Mouse (Mus musculus): Measurements from ENCODE around the gene Edn3. TPM values are rescaled to one million over a fixed set of nuclear protein-coding genes. Genes with fewer than 3 reads are reported as not detected.

Edn3 gene
- polyA plus RNA-seq (2014; fragmentation: Illumina TruSeq; extraction: RNeasy Lipid Tissue Mini Kit (QIAGEN cat#74804); ENCODE audit: low read depth, low replicate concordance), result 0.45 TPM

DNA sequence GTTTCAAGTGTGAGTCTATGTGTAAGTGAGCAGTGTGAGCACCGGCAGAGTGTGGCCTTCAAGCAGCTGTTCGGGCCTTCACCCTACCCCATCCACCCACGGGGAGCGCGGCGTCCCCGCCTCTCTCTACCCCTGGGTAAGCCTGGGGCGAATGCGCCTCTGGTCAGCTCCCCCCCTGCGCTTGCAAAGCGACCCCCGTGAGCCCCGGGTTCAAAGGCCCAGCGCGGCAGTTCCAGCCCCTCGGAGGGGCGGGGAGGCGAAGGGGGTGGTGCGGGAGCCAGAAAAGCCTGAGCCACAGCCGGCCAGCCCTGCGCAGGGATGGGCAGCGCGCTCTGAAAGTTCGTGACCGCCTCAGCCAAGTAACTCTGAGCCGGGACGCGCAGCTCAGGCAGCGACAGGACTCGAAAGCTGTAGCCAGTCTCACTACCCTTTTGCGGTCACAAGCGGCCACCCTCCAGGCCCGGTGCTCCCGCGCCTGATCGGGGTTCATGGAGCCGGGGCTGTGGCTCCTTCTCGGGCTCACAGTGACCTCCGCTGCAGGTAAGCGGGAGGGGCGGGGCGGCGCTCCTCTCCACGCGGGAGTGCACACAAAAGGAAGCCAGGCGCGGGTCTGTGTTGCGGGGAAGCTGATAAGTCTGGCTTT is at the start of gene Edn3:
Edn3 (plus strand) TSS at position 141 of the 643 bp plus-strand sequence.

Other genes starting within 250 kb of the Edn3 start
- not detected for gene Zfp831, start 117.1 kb upstream of the Edn3 start, polyA plus RNA-seq (2014; fragmentation: Illumina TruSeq; extraction: RNeasy Lipid Tissue Mini Kit (QIAGEN cat#74804); ENCODE audit: low read depth, low replicate concordance)
- not detected for gene Gm14444, start 249.6 kb downstream of the Edn3 start, polyA plus RNA-seq (2014; fragmentation: Illumina TruSeq; extraction: RNeasy Lipid Tissue Mini Kit (QIAGEN cat#74804); ENCODE audit: low read depth, low replicate concordance)

Measured in heart, adult 10 weeks (tissue).